Mouse (Mus musculus): ENCODE results near the gene Ssc5d.

Gene Ssc5d

GRCm38 (mm10) chr7:4918681-4919080 lies 6.9 kb upstream of the Ssc5d start:
- ATAC-seq (ENCODE audit: insufficient number of reproducible peaks, low FRiP score, low TSS enrichment): no peak

DNA sequence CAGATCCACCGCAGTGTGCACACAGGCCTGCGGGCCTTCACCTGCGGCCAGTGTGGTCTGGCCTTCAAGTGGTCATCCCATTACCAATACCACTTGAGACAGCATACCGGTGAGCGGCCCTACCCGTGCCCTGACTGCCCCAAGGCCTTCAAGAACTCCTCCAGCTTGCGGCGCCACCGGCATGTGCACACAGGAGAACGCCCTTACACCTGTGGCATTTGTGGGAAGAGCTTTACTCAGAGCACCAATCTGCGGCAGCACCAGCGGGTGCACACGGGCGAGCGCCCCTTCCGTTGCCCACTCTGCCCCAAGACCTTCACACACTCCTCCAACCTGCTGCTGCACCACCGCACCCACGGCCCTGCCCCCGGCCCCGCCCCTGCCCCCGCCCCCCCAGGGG lies 6.5 kb upstream of the Ssc5d start:
- no peak for ATAC-seq (ENCODE audit: insufficient number of reproducible peaks, low FRiP score, low TSS enrichment)

- no peak for ATAC-seq (ENCODE audit: insufficient number of reproducible peaks, low FRiP score, low TSS enrichment)
Observed at GRCm38 (mm10) chr7:4919971-4920370, 5.6 kb upstream of the Ssc5d start.

- no peak for ATAC-seq (ENCODE audit: insufficient number of reproducible peaks, low FRiP score, low TSS enrichment)
Observed at GRCm38 (mm10) chr7:4920496-4920895, 5.1 kb upstream of the Ssc5d start.

DNA sequence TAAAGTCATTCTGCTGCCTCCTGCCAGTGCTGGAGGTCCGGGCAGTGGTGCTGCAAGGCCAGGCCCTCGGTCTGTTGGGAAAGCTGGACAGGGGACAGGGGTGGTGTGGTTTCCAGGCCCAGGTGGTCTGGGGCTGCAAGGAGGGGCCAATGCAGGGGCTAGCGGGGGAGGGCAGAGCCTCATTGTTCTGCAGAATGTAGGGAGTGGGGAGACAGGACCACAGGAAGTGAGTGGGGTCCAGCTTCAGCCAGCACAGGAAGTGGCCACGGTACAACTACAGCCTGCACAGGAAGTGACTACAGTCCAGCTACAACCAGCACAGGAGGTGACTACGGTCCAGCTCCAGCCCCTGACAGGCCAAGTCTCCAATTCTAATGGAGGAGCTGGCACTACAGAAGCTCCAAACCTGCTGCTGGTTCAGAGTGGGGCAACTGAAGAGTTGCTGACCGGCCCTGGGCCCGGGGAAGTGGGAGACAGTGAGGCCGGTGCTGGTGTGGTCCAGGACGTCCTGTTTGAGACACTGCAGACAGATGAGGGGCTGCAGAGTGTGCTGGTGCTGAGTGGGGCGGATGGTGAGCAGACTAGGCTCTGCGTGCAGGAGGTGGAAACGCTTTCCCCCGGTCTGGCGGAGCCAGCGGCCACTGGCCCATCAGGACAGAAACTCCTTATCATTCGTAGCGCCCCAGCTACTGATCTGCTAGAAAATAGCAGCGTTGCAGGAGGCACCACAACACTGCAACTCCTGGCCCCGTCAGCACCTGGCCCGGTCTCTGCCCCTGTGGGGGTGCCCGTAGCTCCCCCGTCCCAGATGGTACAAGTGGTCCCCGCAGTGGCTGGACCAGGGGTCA lies 4.4 kb upstream of the Ssc5d start:
- no peak for ATAC-seq (ENCODE audit: insufficient number of reproducible peaks, low FRiP score, low TSS enrichment)

GRCm38 (mm10) chr7:4921824-4922482 lies 3.6 kb upstream of the Ssc5d start, which contains the start of gene Nat14:
Nat14 (plus strand) TSS chr7:4922028.
- no peak for ATAC-seq (ENCODE audit: insufficient number of reproducible peaks, low FRiP score, low TSS enrichment)

DNA sequence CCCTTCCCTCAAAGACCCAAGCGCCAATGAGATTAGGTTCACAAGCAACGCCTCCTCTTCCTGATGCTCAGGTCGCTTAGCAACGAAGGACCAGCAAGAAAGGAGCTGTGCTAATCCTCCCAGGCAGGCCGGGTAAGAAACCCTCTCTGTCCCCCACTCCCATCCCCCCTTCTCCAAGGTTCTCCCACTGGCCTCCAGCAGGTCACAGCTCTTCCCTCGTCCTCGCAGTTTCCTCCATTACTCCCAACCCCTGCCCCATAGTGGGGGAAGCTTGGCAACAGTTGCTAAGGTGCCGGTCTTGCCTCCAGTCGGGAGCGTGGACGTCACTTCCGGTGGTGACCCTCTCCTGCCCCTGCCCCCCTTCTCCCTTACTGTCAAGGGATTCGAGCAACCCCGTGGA lies 3.1 kb upstream of the Ssc5d start:
- peak; percentile 57 for ATAC-seq (ENCODE audit: insufficient number of reproducible peaks, low FRiP score, low TSS enrichment)

DNA sequence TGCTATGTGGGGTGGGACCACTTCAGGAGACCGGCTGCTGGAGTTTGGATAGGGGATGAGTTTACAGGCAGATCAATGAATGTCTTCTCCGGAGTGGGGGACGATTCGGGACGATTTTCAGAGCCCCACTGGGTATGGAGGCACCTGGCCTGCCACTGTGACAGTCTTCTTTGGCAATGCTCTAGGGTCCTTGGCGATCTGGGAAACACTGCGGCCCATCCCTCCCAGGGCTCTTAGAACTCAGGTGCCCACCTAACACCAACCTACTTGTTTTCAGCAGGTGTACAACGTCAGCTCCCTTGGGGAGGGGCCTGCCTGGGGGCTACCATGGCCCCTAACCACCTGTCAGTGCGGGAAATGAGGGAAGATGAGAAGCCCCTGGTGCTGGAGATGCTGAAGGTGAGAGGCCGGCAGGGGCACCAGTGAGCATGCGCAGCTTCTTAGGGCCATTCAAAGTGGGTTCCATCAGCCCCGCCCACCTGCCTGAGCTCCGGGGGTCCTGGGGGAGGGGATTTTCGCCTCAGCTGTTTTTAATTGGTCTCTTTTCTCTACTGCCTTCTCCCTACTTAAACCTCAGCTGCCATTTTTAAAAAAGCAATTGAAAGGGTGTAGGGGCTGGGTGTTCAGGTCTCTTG lies 2.5 kb upstream of the Ssc5d start:
- ATAC-seq (ENCODE audit: insufficient number of reproducible peaks, low FRiP score, low TSS enrichment): peak; percentile 26; the same call in 1 of the 2 replicates

- ATAC-seq (ENCODE audit: insufficient number of reproducible peaks, low FRiP score, low TSS enrichment): peak; percentile 43
Observed at GRCm38 (mm10) chr7:4923586-4924364, 1.8 kb upstream of the Ssc5d start.

DNA sequence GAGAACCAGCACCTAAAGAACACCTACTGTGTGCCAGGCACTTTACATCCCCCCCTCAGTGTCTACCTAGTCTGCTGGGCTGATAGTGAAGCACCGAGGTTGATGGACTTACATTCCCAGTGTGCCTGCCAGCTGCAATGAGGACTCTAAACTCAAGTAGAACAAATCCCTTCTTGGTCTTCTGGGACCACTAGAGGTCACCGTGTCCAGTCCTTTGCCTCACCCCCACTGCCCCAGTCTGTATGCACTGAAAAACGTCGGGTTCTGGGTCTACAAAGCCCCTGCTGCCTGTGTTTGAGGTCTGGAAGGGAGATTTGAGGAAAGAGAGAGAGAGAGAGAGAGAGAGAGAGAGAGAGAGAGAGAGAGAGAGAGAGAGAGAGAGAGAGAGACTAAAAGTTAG lies 1.1 kb upstream of the Ssc5d start:
- no peak for ATAC-seq (ENCODE audit: insufficient number of reproducible peaks, low FRiP score, low TSS enrichment)

DNA sequence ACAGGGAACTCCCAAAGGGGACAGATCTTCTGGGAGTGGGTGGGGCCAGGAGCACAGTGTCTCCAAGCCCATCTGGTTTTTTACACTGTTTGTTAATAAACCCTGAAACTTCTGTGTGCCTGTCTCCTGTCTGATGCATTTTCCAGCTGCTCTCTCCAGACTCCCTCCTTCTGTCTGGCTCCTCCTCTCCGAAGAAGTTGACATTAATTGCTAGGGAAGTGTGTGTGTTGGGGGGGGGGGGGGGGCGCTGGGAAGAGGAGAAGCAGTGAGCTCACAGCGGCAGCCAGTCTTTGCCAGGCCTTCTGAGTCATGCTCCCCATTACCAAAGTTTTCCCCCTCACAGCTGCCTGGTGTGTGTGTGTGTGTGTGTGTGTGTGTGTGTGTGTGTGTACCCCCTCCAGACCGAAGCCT lies 689 bp upstream of the Ssc5d start:
- ATAC-seq (ENCODE audit: insufficient number of reproducible peaks, low FRiP score, low TSS enrichment): no peak

- no peak for ATAC-seq (ENCODE audit: insufficient number of reproducible peaks, low FRiP score, low TSS enrichment)
Observed at GRCm38 (mm10) chr7:4926849-4927248, 1.3 kb downstream of the Ssc5d start.

DNA sequence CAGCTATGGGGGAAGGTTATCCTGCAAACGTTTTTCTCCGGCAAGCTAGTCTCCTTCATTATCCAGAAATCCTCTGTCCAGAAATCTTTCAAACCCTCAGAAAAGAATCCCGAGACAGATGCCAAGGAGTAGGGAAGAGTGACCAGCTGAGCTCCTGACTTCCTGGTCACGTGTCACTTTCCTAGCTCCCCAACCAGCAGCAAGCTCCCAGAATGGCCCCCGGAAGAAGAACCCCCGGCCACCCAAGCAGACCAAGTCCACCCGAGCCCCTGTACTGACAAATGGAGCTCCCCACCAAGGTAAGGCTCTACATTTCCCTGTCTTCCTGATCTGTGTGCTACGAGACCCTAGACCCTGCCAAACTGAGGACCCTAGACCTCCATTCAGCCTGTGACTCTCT lies 2.1 kb downstream of the Ssc5d start:
- no peak for ATAC-seq (ENCODE audit: insufficient number of reproducible peaks, low FRiP score, low TSS enrichment)

GRCm38 (mm10) chr7:4928323-4928722 lies 2.7 kb downstream of the Ssc5d start:
- ATAC-seq (ENCODE audit: insufficient number of reproducible peaks, low FRiP score, low TSS enrichment): no peak

DNA sequence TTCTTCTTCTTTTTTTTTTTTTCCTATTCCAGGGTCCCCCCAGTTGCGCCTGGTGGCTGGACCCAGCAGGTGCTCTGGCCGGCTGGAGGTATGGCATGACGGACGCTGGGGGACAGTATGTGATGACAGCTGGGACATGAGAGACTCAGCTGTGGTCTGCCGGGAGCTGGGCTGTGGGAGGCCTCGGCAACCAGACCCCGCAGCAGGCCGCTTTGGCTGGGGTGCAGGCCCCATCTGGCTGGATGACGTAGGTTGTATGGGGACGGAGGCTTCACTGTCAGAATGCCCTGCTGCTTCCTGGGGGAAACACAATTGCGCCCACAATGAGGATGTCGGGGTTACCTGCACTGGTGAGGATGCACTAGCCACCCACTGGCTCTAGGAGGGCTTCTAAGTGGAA lies 7.5 kb downstream of the Ssc5d start:
- no peak for ATAC-seq (ENCODE audit: insufficient number of reproducible peaks, low FRiP score, low TSS enrichment)

DNA sequence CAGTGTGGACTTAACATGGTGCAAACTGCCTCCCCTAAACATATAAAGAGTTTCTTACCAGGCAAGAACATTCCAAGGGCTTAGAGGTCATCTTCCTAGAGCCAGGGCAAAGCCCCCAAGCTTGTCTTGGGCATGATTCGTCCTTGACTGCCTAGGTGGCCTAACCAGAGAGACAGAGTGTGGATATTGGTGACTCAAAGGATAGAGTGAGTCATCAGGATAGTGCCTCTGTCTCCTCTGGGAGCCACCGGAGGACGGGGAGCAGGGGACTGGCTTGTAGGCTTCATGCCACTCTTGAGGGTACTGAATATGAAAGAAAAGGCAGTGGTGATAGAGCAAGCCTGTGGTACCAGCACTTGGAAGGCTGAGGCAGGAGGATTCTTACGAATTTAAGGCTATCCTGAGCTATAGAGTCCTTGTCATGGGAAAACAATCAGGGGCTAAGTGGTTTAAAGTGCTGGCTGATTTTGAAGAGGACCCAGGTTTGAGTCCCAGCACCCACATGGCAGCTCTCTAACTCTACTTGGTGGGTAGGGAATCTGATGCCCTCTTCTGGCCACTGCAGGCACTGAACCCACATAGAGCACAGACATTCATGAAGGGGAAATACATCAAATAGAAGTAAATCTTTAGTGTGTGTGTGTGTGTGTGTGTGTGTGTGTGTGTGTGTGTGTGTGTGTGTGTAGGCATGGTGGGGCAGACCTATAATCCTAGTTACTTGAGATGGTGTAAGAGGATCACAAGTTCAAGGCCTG lies 8.8 kb downstream of the Ssc5d start:
- no peak for ATAC-seq (ENCODE audit: insufficient number of reproducible peaks, low FRiP score, low TSS enrichment)

GRCm38 (mm10) chr7:4936832-4937231 lies 11.2 kb downstream of the Ssc5d start:
- ATAC-seq (ENCODE audit: insufficient number of reproducible peaks, low FRiP score, low TSS enrichment): no peak

- ATAC-seq (ENCODE audit: insufficient number of reproducible peaks, low FRiP score, low TSS enrichment): no peak
Observed at GRCm38 (mm10) chr7:4937392-4937791, 11.8 kb downstream of the Ssc5d start.

DNA sequence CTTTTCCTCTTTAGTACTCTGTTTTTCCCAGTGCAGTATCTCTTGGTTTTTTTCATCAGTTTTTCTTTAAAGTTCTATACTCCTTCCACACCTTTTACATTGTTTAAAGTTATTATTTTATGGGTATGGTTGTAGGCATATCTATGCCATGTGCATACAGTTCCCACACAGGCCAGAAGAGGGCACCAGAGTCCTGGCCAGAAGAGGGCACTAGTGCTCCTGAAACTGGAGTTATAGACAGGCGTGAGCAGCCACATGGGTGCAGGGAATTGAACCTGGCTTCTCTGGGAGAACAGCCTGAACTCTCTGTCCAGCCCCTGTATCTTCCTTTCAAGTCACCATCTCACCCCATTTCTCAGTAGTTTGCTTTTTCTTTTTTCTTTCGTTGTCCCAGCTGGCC lies 12.9 kb downstream of the Ssc5d start:
- no peak for ATAC-seq (ENCODE audit: insufficient number of reproducible peaks, low FRiP score, low TSS enrichment)

DNA sequence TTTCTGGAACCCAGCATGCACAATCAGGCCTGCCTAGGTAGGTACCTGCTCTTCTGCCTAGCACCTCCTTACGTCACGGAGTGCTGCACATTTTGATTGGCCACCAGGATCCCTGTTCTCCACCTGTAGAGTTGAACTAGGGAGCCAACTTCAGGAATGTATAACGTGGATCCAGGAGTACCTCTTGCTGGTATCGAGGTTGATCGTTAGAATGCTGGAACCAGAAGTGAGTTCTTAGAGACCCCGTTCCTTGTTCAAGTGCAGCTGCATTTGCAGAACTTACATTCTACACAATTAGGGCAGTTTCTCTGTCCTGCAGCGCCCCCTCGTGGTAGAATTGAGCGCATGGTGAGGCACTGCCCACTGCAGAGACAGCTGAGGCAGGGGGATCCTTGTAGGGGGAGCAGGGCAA lies 14.5 kb downstream of the Ssc5d start:
- 0 out of 2 replicates have a peak, but pooled peaks have one; percentile 34 for ATAC-seq (ENCODE audit: insufficient number of reproducible peaks, low FRiP score, low TSS enrichment)
